8 mouse cellular contexts compared by ENCODE assay signal in genomic region chr3:28562612-28563332, GRCm38 (mm10).
DNase-seq lines count a peak whose midpoint lies in the region; ATAC-seq lines count a peak whose summit lies in the region.

No protein-coding gene starts in this region.

- no peaks in the 10 kb centered on the region for H3K4me1 ChIP-seq in intestine, embryonic 15.5 days (replicated peaks)

- DNase-seq in gastrocnemius, adult 18-20 months (ENCODE audit: low spot score), result peak; percentile 41
- no peak for DNase-seq in gastrocnemius, adult 8-10 months (ENCODE audit: low spot score in 2 of 2)
- DNase-seq in B cell, adult 2 months, result peak; percentile 1 to 2
- peak; percentile 17 for DNase-seq in adrenal gland, postnatal 25 days
- DNase-seq in left cerebral cortex, postnatal 14 days (ENCODE audit: low spot score in 2 of 2), result no peak
- no peak for DNase-seq in T-cell, adult 2 months (ENCODE audit: low spot score)

- H3K4me3 ChIP-seq in intestine, embryonic 15.5 days (replicated peaks), result no peak overlapping the region

- H3K9ac ChIP-seq in intestine, embryonic 15.5 days, result no peak overlapping the region

- peak; percentile 95 for ATAC-seq in intestine, embryonic 15.5 days
- peak; percentile 44; the same call in 1 of the 2 replicates for ATAC-seq in megakaryocyte progenitor cell, adult 5-6 weeks (replicated peaks; ENCODE audit: poor library complexity)

- H3K9me3 ChIP-seq in intestine, embryonic 15.5 days, result no peaks in the 10 kb centered on the region

- no peaks in the 10 kb centered on the region for H3K36me3 ChIP-seq in intestine, embryonic 15.5 days

- 0 out of 2 replicates have a peak overlapping the region, but pooled peaks have one; percentile 19 for H3K27ac ChIP-seq in intestine, embryonic 15.5 days

- intact Hi-C loops in left cerebral cortex, postnatal 14 days (cut with DNase I), result loop anchor here (10.0 kb wide), 1 partner anchor 182 kb away; no protein-coding TSS in a partner anchor

- H3K4me2 ChIP-seq in intestine, embryonic 15.5 days (replicated peaks), result no peak overlapping the region

- H3K27me3 ChIP-seq in intestine, embryonic 15.5 days (replicated peaks), result no peaks in the 10 kb centered on the region

- 63% methylated on average over 10 of the region's 10 CpGs for WGBS in intestine, embryonic 15.5 days

Comparison
In these comparisons a context has a peak if more than half of its experiments do, and no peak if none do; other contexts are left out.
1. DNase-seq: peak in gastrocnemius, adult 18-20 months (single experiment), B cell, adult 2 months (2 of 2) and adrenal gland, postnatal 25 days (single experiment); none in gastrocnemius, adult 8-10 months (0 of 2), left cerebral cortex, postnatal 14 days (0 of 2) and T-cell, adult 2 months (single experiment).